Mouse (Mus musculus) embryo, embryonic 11 days (tissue): Measurements from ENCODE around the gene Thyn1.

Experiments
- DNase-seq: peaks from one replicate; pipeline ENCODE4 v3.0.0-alpha.2; 2015

Thyn1 gene

DNA sequence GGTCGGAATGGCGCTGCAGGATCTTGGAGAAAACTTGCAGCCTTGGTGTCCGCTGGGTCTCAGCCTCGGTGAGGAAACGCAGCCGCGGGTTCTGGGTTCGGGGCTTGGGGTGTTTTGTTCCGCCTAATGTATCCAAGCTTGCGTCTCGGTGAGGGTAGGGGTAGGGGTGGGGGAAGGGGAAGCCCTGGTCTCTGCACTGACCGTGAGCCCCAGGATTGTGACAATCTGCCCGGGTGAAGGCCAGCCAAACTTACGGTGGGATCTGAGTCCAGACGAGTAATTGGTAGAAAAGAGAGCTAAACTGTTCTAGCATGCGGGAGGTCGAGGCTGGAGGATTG, 31.2 kb downstream of the Thyn1 start:
- DNase-seq: no peak

DNA sequence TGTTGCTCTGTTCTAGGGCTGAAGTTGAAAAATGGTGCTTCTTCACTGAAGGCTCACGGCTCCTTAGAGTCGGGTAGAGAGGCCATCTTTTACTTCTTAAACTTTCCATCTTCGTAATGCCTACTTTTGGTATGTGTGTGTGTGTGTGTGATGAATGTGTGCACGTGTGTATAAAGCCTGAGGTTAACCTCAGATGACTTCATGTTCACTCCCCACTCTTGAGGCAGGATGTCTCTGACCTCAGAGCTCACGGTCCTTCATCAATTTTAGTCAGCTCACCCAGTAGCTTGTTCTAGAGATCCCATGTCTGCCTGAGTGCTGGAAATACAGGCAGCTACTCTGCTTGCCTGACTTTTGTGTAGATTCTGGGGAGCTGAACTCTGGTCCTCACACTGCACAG, 44.4 kb downstream of the Thyn1 start:
- no peak for DNase-seq

DNA sequence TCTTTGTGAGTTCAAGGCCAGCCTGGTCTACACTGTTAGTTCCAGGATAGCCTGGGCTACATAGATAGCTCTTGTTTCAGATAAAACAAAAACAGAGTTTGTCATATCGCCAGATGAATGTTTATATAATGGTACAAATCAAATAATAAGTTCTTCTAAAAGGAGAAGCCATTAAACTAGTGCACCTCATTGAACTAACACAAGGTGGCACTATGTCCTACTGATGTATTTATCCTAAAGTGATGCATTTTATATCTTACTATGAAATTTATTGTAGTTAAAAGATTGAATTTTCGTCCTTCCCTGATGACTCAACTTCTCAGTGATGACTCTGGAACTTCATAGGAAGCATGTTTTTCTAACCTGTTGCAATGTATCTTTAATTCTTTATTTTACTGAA, 50.0 kb downstream of the Thyn1 start:
- DNase-seq: no peak
